Mouse (Mus musculus) intestine, embryonic 14.5 days (tissue): Measurements from ENCODE around the gene Gm12394. TPM values are rescaled to one million over a fixed set of nuclear protein-coding genes. Genes with fewer than 3 reads are reported as not detected.
"Not testable (repeated sequence)": the region's sequence is repeated elsewhere in the genome, so short reads cannot be mapped to it uniquely, and the experiment has no call there.

Source experiments
- ATAC-seq: fragments of 200-750 bp; cut with Nextera tagmentation; replicated peaks from 2 replicates; pipeline ENCODE4 v1.8.0; 2017; ENCODE audit warnings: low read depth, moderate number of reproducible peaks, moderate TSS enrichment, moderate library complexity; ENCODE audit not compliant: low FRiP score, low TSS enrichment
- DNase-seq: peaks from one replicate; pipeline ENCODE4 v3.0.0-alpha.2; 2018; ENCODE audit warnings: low spot score
- H3K27ac ChIP-seq: fragments of 300-500 bp; sonication (generic); 2 replicates; pipeline ENCODE4 v1.5.1; 2014; ENCODE audit warnings: low read depth, mild to moderate bottlenecking, control low read depth
- H3K27me3 ChIP-seq: fragments of 300-500 bp; sonication (generic); replicated peaks from 2 replicates; pipeline ENCODE4 v1.6.1; 2014; ENCODE audit warnings: low read length, control low read depth; ENCODE audit not compliant: control insufficient read depth, insufficient read depth
- H3K36me3 ChIP-seq: fragments of 300-500 bp; sonication (generic); 2 replicates; pipeline ENCODE4 v1.6.1; 2014; ENCODE audit warnings: low read length, control low read depth; ENCODE audit not compliant: control insufficient read depth, insufficient read depth
- H3K4me1 ChIP-seq: fragments of 300-500 bp; sonication (generic); replicated peaks from 2 replicates; pipeline ENCODE4 v1.6.1; 2014; ENCODE audit warnings: low read length, control low read depth, mixed read lengths; ENCODE audit not compliant: control insufficient read depth, insufficient read depth
- H3K4me2 ChIP-seq: fragments of 300-500 bp; sonication (generic); 2 replicates; pipeline ENCODE4 v1.6.1; 2014; ENCODE audit warnings: low read length
- H3K4me3 ChIP-seq: fragments of 300-500 bp; sonication (generic); 2 replicates; pipeline ENCODE4 v1.5.1; 2014; ENCODE audit warnings: low read depth, low read length, control low read depth, mixed read lengths
- H3K9ac ChIP-seq: fragments of 300-500 bp; sonication (generic); 2 replicates; pipeline ENCODE4 v1.6.1; 2014; ENCODE audit warnings: mild to moderate bottlenecking, low read length
- H3K9me3 ChIP-seq: fragments of 300-500 bp; sonication (generic); 2 replicates; pipeline ENCODE4 v1.6.1; 2016; ENCODE audit warnings: low read length, control low read depth; ENCODE audit not compliant: control insufficient read depth
- WGBS: fragments of 180-500 bp; shearing (Covaris S2); extraction: QIAGEN DNeasy Blood & Tissue Kit; methylation state at CpG from one replicate; pipeline ENCODE4 v1.1.7; 2014; 5-methylcytosine and 5-hydroxymethylcytosine counted together
- polyA plus RNA-seq: library from polyadenylated mRNA; unstranded; fragments of >200 nt; fragmentation: Nextera tagmentation; extraction: Ambion mirVana; gene quantifications from 2 replicates; pipeline ENCODE4 v1.2.1, GENCODE M21; 2014

Gm12394 gene
- 0.14 TPM in 1 of 2 replicates, not detected in the other for polyA plus RNA-seq

GRCm38 (mm10) chr4:42856671-42857070 lies at the start of gene Gm12394:
Gene Gm12394 (minus strand): TSS chr4:42856771.
- H3K27ac ChIP-seq, H3K9me3 ChIP-seq, H3K4me3 ChIP-seq, H3K4me2 ChIP-seq, H3K4me1 ChIP-seq, H3K36me3 ChIP-seq, H3K9ac ChIP-seq, H3K27me3 ChIP-seq, ATAC-seq, DNase-seq: not testable (repeated sequence)
- WGBS, result 75% methylated on average over 1 of the region's 1 CpGs

GRCm38 (mm10) chr4:42904966-42905365 lies 48.4 kb upstream of the Gm12394 start:
- H3K9me3 ChIP-seq, result no peaks in the 10 kb centered on the region
- no peak overlapping the region for H3K27ac ChIP-seq
- WGBS, result 83% methylated on average over 6 of the region's 6 CpGs
- no peak overlapping the region for H3K4me2 ChIP-seq
- no peak overlapping the region for H3K9ac ChIP-seq
- ATAC-seq, result no peak
- H3K27me3 ChIP-seq, result no peaks in the 10 kb centered on the region
- DNase-seq, result peak; percentile 36
- no peaks in the 10 kb centered on the region for H3K36me3 ChIP-seq
- no peak overlapping the region for H3K4me3 ChIP-seq
- H3K4me1 ChIP-seq, result no peaks in the 10 kb centered on the region

GRCm38 (mm10) chr4:42904523-42904922 lies 48.0 kb upstream of the Gm12394 start:
- Histone ChIP-seq H3K36me3 (no peaks in the 10 kb centered on the region), H3K27ac (no peak overlapping the region), H3K9ac (no peak overlapping the region), H3K4me3 (no peak overlapping the region), H3K4me2 (no peak overlapping the region), H3K4me1 (no peaks in the 10 kb centered on the region), H3K9me3 (no peaks in the 10 kb centered on the region), H3K27me3 (no peaks in the 10 kb centered on the region)
- 91% methylated on average over 3 of the region's 3 CpGs for WGBS
- peak; percentile 12 for DNase-seq
- no peak for ATAC-seq

GRCm38 (mm10) chr4:42903942-42904341 lies 47.4 kb upstream of the Gm12394 start:
- H3K9ac ChIP-seq, result no peak overlapping the region
- no peaks in the 10 kb centered on the region for H3K9me3 ChIP-seq
- H3K27ac ChIP-seq, result no peak overlapping the region
- DNase-seq (peak; percentile 10), ATAC-seq (no peak)
- H3K36me3 ChIP-seq, result no peaks in the 10 kb centered on the region
- no peaks in the 10 kb centered on the region for H3K4me1 ChIP-seq
- H3K4me2 ChIP-seq, result no peak overlapping the region
- no peak overlapping the region for H3K4me3 ChIP-seq
- 42% methylated on average over 1 of the region's 1 CpGs for WGBS
- H3K27me3 ChIP-seq, result no peaks in the 10 kb centered on the region

GRCm38 (mm10) chr4:42902730-42903129 lies 46.2 kb upstream of the Gm12394 start:
- no peaks in the 10 kb centered on the region for H3K36me3 ChIP-seq
- no peak overlapping the region for H3K4me2 ChIP-seq
- H3K4me1 ChIP-seq, result no peaks in the 10 kb centered on the region
- no peak overlapping the region for H3K27ac ChIP-seq
- H3K4me3 ChIP-seq, result no peak overlapping the region
- no peak for ATAC-seq
- DNase-seq, result peak; percentile 39
- H3K9ac ChIP-seq, result no peak overlapping the region
- H3K27me3 ChIP-seq, result no peaks in the 10 kb centered on the region
- WGBS, result 90% methylated on average over 5 of the region's 5 CpGs
- no peaks in the 10 kb centered on the region for H3K9me3 ChIP-seq

GRCm38 (mm10) chr4:42902174-42902573 lies 45.6 kb upstream of the Gm12394 start:
- Histone ChIP-seq H3K4me3 (no peak overlapping the region), H3K36me3 (no peaks in the 10 kb centered on the region), H3K27me3 (no peaks in the 10 kb centered on the region), H3K9ac (no peak overlapping the region), H3K27ac (no peak overlapping the region), H3K4me1 (no peaks in the 10 kb centered on the region), H3K4me2 (no peak overlapping the region), H3K9me3 (no peaks in the 10 kb centered on the region)
- DNase-seq, result peak; percentile 49
- WGBS, result 56% methylated on average over 9 of the region's 9 CpGs
- no peak for ATAC-seq

- H3K27ac ChIP-seq, result no peak overlapping the region
- H3K4me3 ChIP-seq, result no peak overlapping the region
- WGBS, result 67% methylated on average over 5 of the region's 5 CpGs
- no peak for ATAC-seq
- peak; percentile 28 for DNase-seq
- no peaks in the 10 kb centered on the region for H3K36me3 ChIP-seq
- no peak overlapping the region for H3K4me2 ChIP-seq
- H3K27me3 ChIP-seq, result no peaks in the 10 kb centered on the region
- no peak overlapping the region for H3K9ac ChIP-seq
- no peaks in the 10 kb centered on the region for H3K4me1 ChIP-seq
- H3K9me3 ChIP-seq, result no peaks in the 10 kb centered on the region
Observed at GRCm38 (mm10) chr4:42900878-42901277, 44.3 kb upstream of the Gm12394 start.

- Histone ChIP-seq H3K4me2 (no peak overlapping the region), H3K36me3 (no peaks in the 10 kb centered on the region), H3K9ac (no peak overlapping the region), H3K4me1 (no peaks in the 10 kb centered on the region), H3K27ac (no peak overlapping the region), H3K4me3 (no peak overlapping the region), H3K27me3 (no peaks in the 10 kb centered on the region), H3K9me3 (no peaks in the 10 kb centered on the region)
- WGBS, result 43% methylated on average over 3 of the region's 3 CpGs
- DNase-seq (peak; percentile 1), ATAC-seq (no peak)
Observed at GRCm38 (mm10) chr4:42898914-42899313, 42.3 kb upstream of the Gm12394 start.

GRCm38 (mm10) chr4:42895118-42895517 lies 38.5 kb upstream of the Gm12394 start:
- H3K9me3 ChIP-seq, result no peaks in the 10 kb centered on the region
- DNase-seq, result no peak
- WGBS, result 74% methylated on average over 7 of the region's 7 CpGs
- no peak overlapping the region for H3K27ac ChIP-seq
- ATAC-seq, result no peak
- H3K4me1 ChIP-seq, result no peaks in the 10 kb centered on the region
- no peaks in the 10 kb centered on the region for H3K27me3 ChIP-seq
- no peaks in the 10 kb centered on the region for H3K36me3 ChIP-seq
- H3K4me3 ChIP-seq, result no peak overlapping the region
- H3K9ac ChIP-seq, result no peak overlapping the region
- no peak overlapping the region for H3K4me2 ChIP-seq
